Mouse (Mus musculus): ENCODE results near the gene Vmn2r11. TPM values are rescaled to one million over a fixed set of nuclear protein-coding genes. Genes with fewer than 3 reads are reported as not detected.
"Not testable (repeated sequence)": the region's sequence is repeated elsewhere in the genome, so short reads cannot be mapped to it uniquely, and the experiment has no call there.

The Vmn2r11 gene
- total RNA-seq (2021) = not detected
- long read RNA-seq, experiment 1 = 0 reads
- long read RNA-seq, experiment 2 = 0 reads

GRCm38 (mm10) chr5:109059469-109059868 is at the start of gene Vmn2r11:
Vmn2r11 (minus strand) TSS chr5:109059569.
- DNase-seq; intact Hi-C loops (cut with DNase I): not testable (repeated sequence)

GRCm38 (mm10) chr5:109097850-109098249 is 38.5 kb upstream of the Vmn2r11 start, which contains the start of gene Vmn2r12:
Vmn2r12 (minus strand) TSS chr5:109097950.
- DNase-seq; intact Hi-C loops (cut with DNase I): not testable (repeated sequence)

- intact Hi-C loops (cut with DNase I); DNase-seq: not testable (repeated sequence)
Measured at GRCm38 (mm10) chr5:109096482-109096881, 37.1 kb upstream of the Vmn2r11 start.

- DNase-seq; intact Hi-C loops (cut with DNase I): not testable (repeated sequence)
Measured at GRCm38 (mm10) chr5:109072016-109072415, 12.6 kb upstream of the Vmn2r11 start.

GRCm38 (mm10) chr5:109055286-109055685 is 4.1 kb downstream of the Vmn2r11 start:
- no peak for DNase-seq
- intact Hi-C loops (cut with DNase I) = no loop called here

- intact Hi-C loops (cut with DNase I) = loop anchor here (5.0 kb wide), 1 partner anchor 195 kb away; no protein-coding TSS in a partner anchor
Measured at GRCm38 (mm10) chr5:109032591-109032990, 26.8 kb downstream of the Vmn2r11 start.

GRCm38 (mm10) chr5:109006427-109006826 is 52.9 kb downstream of the Vmn2r11 start, which contains the start of gene Vmn2r10:
Vmn2r10 (minus strand) TSS chr5:109006527.
- intact Hi-C loops (cut with DNase I); DNase-seq: not testable (repeated sequence)

More at GRCm38 (mm10) chr5:109032591-109032990, 26.8 kb downstream of the Vmn2r11 start:
- no peak for DNase-seq

Other genes with a start within 250 kb of the Vmn2r11 start
- not detected for gene Vmn2r9, start 207.0 kb downstream of the Vmn2r11 start, total RNA-seq (2021)
- gene Vmn2r10, start 53.0 kb downstream of the Vmn2r11 start, total RNA-seq (2021) = not detected
- not detected for gene Vmn2r12, start 38.4 kb upstream of the Vmn2r11 start, total RNA-seq (2021)
- gene Vmn2r13, start 132.6 kb upstream of the Vmn2r11 start, total RNA-seq (2021) = not detected
- not detected for gene Vmn2r14, start 165.1 kb upstream of the Vmn2r11 start, total RNA-seq (2021)
- not detected for gene Vmn2r15, start 238.1 kb upstream of the Vmn2r11 start, total RNA-seq (2021)